Mouse (Mus musculus) ZHBTc4 (cell line): ENCODE measurements around the gene Pgs1.

Experiments
- DNase-seq: peaks from one replicate; pipeline ENCODE4 v3.0.0-alpha.2; 2011; ENCODE audit warnings: low read depth, low spot score

Gene Pgs1

GRCm38 (mm10) chr11:117976081-117976582, 10.0 kb upstream of the Pgs1 start:
- DNase-seq = peak; percentile 69

- no peak for DNase-seq
Observed at GRCm38 (mm10) chr11:117977694-117978360, 8.3 kb upstream of the Pgs1 start.

GRCm38 (mm10) chr11:117979388-117979787, 6.7 kb upstream of the Pgs1 start:
- no peak for DNase-seq

GRCm38 (mm10) chr11:117982426-117982825, 3.7 kb upstream of the Pgs1 start:
- DNase-seq = no peak

- DNase-seq = no peak
Observed at GRCm38 (mm10) chr11:117983770-117984169, 2.3 kb upstream of the Pgs1 start.

- DNase-seq = no peak
Observed at GRCm38 (mm10) chr11:117987032-117987451, 950 bp downstream of the Pgs1 start.

- no peak for DNase-seq
Observed at GRCm38 (mm10) chr11:117987968-117988367, 1.9 kb downstream of the Pgs1 start.

GRCm38 (mm10) chr11:117989241-117989640, 3.1 kb downstream of the Pgs1 start:
- no peak for DNase-seq

- DNase-seq = no peak
Observed at GRCm38 (mm10) chr11:117989926-117990325, 3.8 kb downstream of the Pgs1 start.

GRCm38 (mm10) chr11:117991502-117992470, 5.7 kb downstream of the Pgs1 start:
- DNase-seq = no peak

GRCm38 (mm10) chr11:117993190-117994175, 7.4 kb downstream of the Pgs1 start:
- no peak for DNase-seq

- no peak for DNase-seq
Observed at GRCm38 (mm10) chr11:117994250-117995057, 8.4 kb downstream of the Pgs1 start.

GRCm38 (mm10) chr11:117995255-117995654, 9.2 kb downstream of the Pgs1 start:
- no peak for DNase-seq

- DNase-seq = no peak
Observed at GRCm38 (mm10) chr11:117995661-117996060, 9.6 kb downstream of the Pgs1 start.

- DNase-seq = peak; percentile 87
Observed at GRCm38 (mm10) chr11:117996066-117996465, 10.0 kb downstream of the Pgs1 start.

- no peak for DNase-seq
Observed at GRCm38 (mm10) chr11:117997085-117997484, 11.0 kb downstream of the Pgs1 start.

GRCm38 (mm10) chr11:117998356-117998755, 12.3 kb downstream of the Pgs1 start:
- DNase-seq = no peak

GRCm38 (mm10) chr11:117999260-117999934, 13.3 kb downstream of the Pgs1 start:
- no peak for DNase-seq

GRCm38 (mm10) chr11:118000083-118000482, 14.0 kb downstream of the Pgs1 start:
- DNase-seq = no peak
